ENCODE assay signal across 14 mouse cellular contexts in the genomic region with DNA sequence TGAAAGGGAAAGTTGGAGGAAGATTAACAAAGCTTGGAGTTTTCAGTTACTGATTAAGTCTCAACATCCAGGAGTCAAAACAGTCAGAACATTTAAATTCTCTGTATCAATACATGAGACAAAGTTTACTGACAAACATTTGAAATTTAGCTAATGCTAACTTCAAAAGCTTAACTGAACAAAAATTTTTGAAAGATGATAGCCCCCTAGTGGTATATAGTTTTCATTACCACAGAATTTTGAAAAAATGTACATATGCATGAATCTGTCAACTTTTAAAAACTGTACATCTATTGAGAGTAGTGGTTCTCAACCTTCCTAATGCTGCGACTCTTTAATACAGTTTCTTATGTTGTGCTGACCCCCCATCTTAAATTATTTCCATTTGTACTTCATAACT. TPM values are rescaled to one million over a fixed set of nuclear protein-coding genes. Genes with fewer than 3 reads are reported as not detected.
DNase-seq lines count a peak whose midpoint lies in the region; ATAC-seq and TF ChIP-seq lines count a peak whose summit lies in the region.
"Had no signal": no experiment of that assay in that cellular context is flagged by ENCODE, and none has a peak within 500 bp of the region (broad histone marks: within the 10 kb centered on the region; RNA-seq: fewer than 3 reads in every experiment).

No protein-coding gene starts in this region.

- H3K36me3 ChIP-seq in hindbrain, embryonic 14.5 days (replicated peaks; ENCODE audit: control insufficient read depth, insufficient read depth), result peaks cover 53% of the 10 kb centered on the region
- H3K36me3 ChIP-seq in hindbrain, embryonic 11.5 days (ENCODE audit: control insufficient read depth, insufficient read depth, low read length), result no peaks in the 10 kb centered on the region
- peaks cover 21% of the 10 kb centered on the region for H3K36me3 ChIP-seq in midbrain, postnatal 0 days (ENCODE audit: insufficient read depth, low read length)
- H3K36me3 ChIP-seq in midbrain, embryonic 16.5 days (ENCODE audit: control insufficient read depth, insufficient read depth, low read length), result peaks cover 11% of the 10 kb centered on the region

- H3K4me3 ChIP-seq in hindbrain, embryonic 14.5 days (replicated peaks; ENCODE audit: low read length), result no peak overlapping the region
- H3K4me3 ChIP-seq in hindbrain, embryonic 11.5 days (ENCODE audit: low read depth, low read length), result no peak overlapping the region
- no peak overlapping the region for H3K4me3 ChIP-seq in midbrain, postnatal 0 days (ENCODE audit: low read depth, low read length)
- H3K4me3 ChIP-seq in midbrain, embryonic 16.5 days (ENCODE audit: low read depth, low read length), result no peak overlapping the region
- H3K4me3 ChIP-seq: forebrain, embryonic 10.5 days; limb, embryonic 13.5 days; neural tube, embryonic 12.5 days had no signal

- H3K27me3 ChIP-seq in hindbrain, embryonic 14.5 days (ENCODE audit: control insufficient read depth, insufficient read depth, low read length), result no peaks in the 10 kb centered on the region
- no peaks in the 10 kb centered on the region for H3K27me3 ChIP-seq in hindbrain, embryonic 11.5 days (ENCODE audit: control insufficient read depth, insufficient read depth, low read length)
- H3K27me3 ChIP-seq in midbrain, postnatal 0 days (ENCODE audit: insufficient read depth, low read length), result no peaks in the 10 kb centered on the region
- no peaks in the 10 kb centered on the region for H3K27me3 ChIP-seq in midbrain, embryonic 16.5 days (ENCODE audit: control insufficient read depth, insufficient read depth, low read depth, low read length)
- H3K27me3 ChIP-seq: limb, embryonic 13.5 days; neural tube, embryonic 12.5 days had no signal

- WGBS in hindbrain, embryonic 14.5 days, result 94% methylated on average over 1 of the region's 1 CpGs
- 84% methylated on average over 1 of the region's 1 CpGs for WGBS in hindbrain, embryonic 11.5 days
- 74% methylated on average over 1 of the region's 1 CpGs for WGBS in midbrain, postnatal 0 days
- 82% methylated on average over 1 of the region's 1 CpGs for WGBS in midbrain, embryonic 16.5 days

- no peak overlapping the region for H3K27ac ChIP-seq in hindbrain, embryonic 14.5 days
- no peak overlapping the region for H3K27ac ChIP-seq in hindbrain, embryonic 11.5 days (ENCODE audit: low read depth, low read length)
- H3K27ac ChIP-seq in midbrain, postnatal 0 days (ENCODE audit: low read depth, low read length), result no peak overlapping the region
- no peak overlapping the region for H3K27ac ChIP-seq in midbrain, embryonic 16.5 days (ENCODE audit: low read length)
- H3K27ac ChIP-seq: forebrain, embryonic 10.5 days; limb, embryonic 13.5 days; neural tube, embryonic 12.5 days had no signal

- H3K9me3 ChIP-seq in hindbrain, embryonic 14.5 days (ENCODE audit: control insufficient read depth, low read length), result no peaks in the 10 kb centered on the region
- no peaks in the 10 kb centered on the region for H3K9me3 ChIP-seq in hindbrain, embryonic 11.5 days (ENCODE audit: control insufficient read depth, low read length)
- H3K9me3 ChIP-seq in midbrain, postnatal 0 days (ENCODE audit: low read length), result no peaks in the 10 kb centered on the region
- H3K9me3 ChIP-seq in midbrain, embryonic 16.5 days (replicated peaks; ENCODE audit: control insufficient read depth, low read length, poor library complexity, severe bottlenecking), result no peaks in the 10 kb centered on the region
- H3K9me3 ChIP-seq: forebrain, embryonic 10.5 days; neural tube, embryonic 12.5 days had no signal

- H3K9ac ChIP-seq in hindbrain, embryonic 14.5 days, result no peak overlapping the region
- no peak overlapping the region for H3K9ac ChIP-seq in hindbrain, embryonic 11.5 days (ENCODE audit: low read depth, low read length)
- H3K9ac ChIP-seq in midbrain, postnatal 0 days (replicated peaks; ENCODE audit: low read length, poor library complexity, severe bottlenecking), result no peak overlapping the region
- H3K9ac ChIP-seq in midbrain, embryonic 16.5 days (ENCODE audit: low read depth, low read length), result no peak overlapping the region
- H3K9ac ChIP-seq: limb, embryonic 13.5 days; neural tube, embryonic 12.5 days had no signal

- no peak overlapping the region for H3K4me2 ChIP-seq in hindbrain, embryonic 14.5 days (replicated peaks)
- no peak overlapping the region for H3K4me2 ChIP-seq in hindbrain, embryonic 11.5 days (replicated peaks; ENCODE audit: low read depth, low read length)
- no peak overlapping the region for H3K4me2 ChIP-seq in midbrain, postnatal 0 days (ENCODE audit: low read depth, low read length, poor library complexity, severe bottlenecking)
- H3K4me2 ChIP-seq in midbrain, embryonic 16.5 days (ENCODE audit: low read length), result no peak overlapping the region
- H3K4me2 ChIP-seq: limb, embryonic 13.5 days; neural tube, embryonic 12.5 days had no signal

- peak; percentile 61 for TF ChIP-seq CTCF in midbrain, postnatal 0 days (IDR thresholded peaks at IDR 0.05)

- peak; percentile 26 for DNase-seq in hindbrain, embryonic 14.5 days (ENCODE audit: low spot score)
- no peak for DNase-seq in hindbrain, embryonic 11.5 days (ENCODE audit: low spot score)
- peak; percentile 21 for DNase-seq in midbrain, postnatal 0 days (ENCODE audit: low spot score)
- peak; percentile 16 for DNase-seq in c-Kit-positive CD71-positive TER-119-negative erythroid progenitor cells, embryonic 14.5 days (ENCODE audit: low read depth)
- DNase-seq in testis, postnatal 14 days (ENCODE audit: low spot score), result no peak
- DNase-seq: kidney, adult 8-10 months; layer of hippocampus, adult 9-11 months had no signal

- H3K4me1 ChIP-seq in hindbrain, embryonic 14.5 days (replicated peaks; ENCODE audit: control insufficient read depth, insufficient read depth, low read length), result no peaks in the 10 kb centered on the region
- no peaks in the 10 kb centered on the region for H3K4me1 ChIP-seq in hindbrain, embryonic 11.5 days (replicated peaks; ENCODE audit: control insufficient read depth, insufficient read depth, low read length)
- H3K4me1 ChIP-seq in midbrain, postnatal 0 days (ENCODE audit: insufficient read depth, low read length), result no peaks in the 10 kb centered on the region
- H3K4me1 ChIP-seq in midbrain, embryonic 16.5 days (ENCODE audit: control insufficient read depth, insufficient read depth, low read length), result no peaks in the 10 kb centered on the region
- H3K4me1 ChIP-seq: forebrain, embryonic 10.5 days; limb, embryonic 13.5 days; neural tube, embryonic 12.5 days had no signal

- no peak for ATAC-seq in hindbrain, embryonic 14.5 days (ENCODE audit: low FRiP score)
- ATAC-seq in hindbrain, embryonic 11.5 days (ENCODE audit: low FRiP score), result no peak
- ATAC-seq in midbrain, postnatal 0 days (ENCODE audit: low FRiP score), result no peak
- ATAC-seq in midbrain, embryonic 16.5 days, result no peak
- no peak for ATAC-seq in monocyte, adult 5-6 weeks (replicated peaks; ENCODE audit: insufficient number of reproducible peaks, low FRiP score, low TSS enrichment, poor library complexity, severe bottlenecking)

RNA-seq across cellular contexts. Expression of a gene that starts 40.3 kb away (rescaled TPM):
- polyA plus RNA-seq in hindbrain, embryonic 14.5 days (2014; fragmentation: Nextera tagmentation; extraction: Ambion mirVana), result 32.9 and 36.7 TPM in 2 replicates
- 19.2 and 22.4 TPM in 2 replicates for polyA plus RNA-seq in hindbrain, embryonic 11.5 days (2014; fragmentation: Nextera tagmentation; extraction: Ambion mirVana)
- 33.5 and 43.0 TPM in 2 replicates for total RNA-seq in midbrain, postnatal 0 days (2014; rRNA removed)
- polyA plus RNA-seq in midbrain, postnatal 0 days (2015; fragmentation: Nextera tagmentation; extraction: Ambion mirVana), result 28.6 TPM in 2 replicates
- 42.5 and 43.4 TPM in 2 replicates for polyA plus RNA-seq in midbrain, embryonic 16.5 days (2015; fragmentation: Nextera tagmentation; extraction: Ambion mirVana)
- 34.1 to 44.9 TPM (median 35.3 TPM) in 3 replicates for total RNA-seq in monocyte, adult 5-6 weeks (2017)

RNA-seq across cellular contexts. Expression of a gene that starts 58.0 kb away (rescaled TPM):
- 0.63 TPM in 1 of 2 replicates, not detected in the other for polyA plus RNA-seq in hindbrain, embryonic 14.5 days (2014; fragmentation: Nextera tagmentation; extraction: Ambion mirVana)
- 0.36 and 0.99 TPM in 2 replicates for polyA plus RNA-seq in hindbrain, embryonic 11.5 days (2014; fragmentation: Nextera tagmentation; extraction: Ambion mirVana)
- 2.6 TPM in 1 of 2 replicates, not detected in the other for total RNA-seq in midbrain, postnatal 0 days (2014; rRNA removed)
- polyA plus RNA-seq in midbrain, postnatal 0 days (2015; fragmentation: Nextera tagmentation; extraction: Ambion mirVana), result 0.62 TPM in 1 of 2 replicates, not detected in the other
- 0.35 and 0.66 TPM in 2 replicates for polyA plus RNA-seq in midbrain, embryonic 16.5 days (2015; fragmentation: Nextera tagmentation; extraction: Ambion mirVana)
- total RNA-seq in monocyte, adult 5-6 weeks (2017), result not detected in 3 replicates
- total RNA-seq: heart, postnatal 25 days had no signal
- polyA plus RNA-seq: gonadal fat pad, adult 2 months had no signal

Comparison
In these comparisons a context has a peak if more than half of its experiments do, and no peak if none do; other contexts are left out.
1. DNase-seq: peak in hindbrain, embryonic 14.5 days (single experiment), midbrain, postnatal 0 days (single experiment) and c-Kit-positive CD71-positive TER-119-negative erythroid progenitor cells, embryonic 14.5 days (single experiment); none in hindbrain, embryonic 11.5 days (single experiment) and testis, postnatal 14 days (single experiment).